Mouse (Mus musculus) cerebellum, postnatal 36 days (tissue): ENCODE measurements around the gene Mtcl1.

Source experiments
- DNase-seq, 2 experiments: peaks; one replicate each; pipeline ENCODE4 v3.0.0; 2021 to 2022; ENCODE audit warnings: mixed read lengths in 2 of 2

Mtcl1 gene

DNA sequence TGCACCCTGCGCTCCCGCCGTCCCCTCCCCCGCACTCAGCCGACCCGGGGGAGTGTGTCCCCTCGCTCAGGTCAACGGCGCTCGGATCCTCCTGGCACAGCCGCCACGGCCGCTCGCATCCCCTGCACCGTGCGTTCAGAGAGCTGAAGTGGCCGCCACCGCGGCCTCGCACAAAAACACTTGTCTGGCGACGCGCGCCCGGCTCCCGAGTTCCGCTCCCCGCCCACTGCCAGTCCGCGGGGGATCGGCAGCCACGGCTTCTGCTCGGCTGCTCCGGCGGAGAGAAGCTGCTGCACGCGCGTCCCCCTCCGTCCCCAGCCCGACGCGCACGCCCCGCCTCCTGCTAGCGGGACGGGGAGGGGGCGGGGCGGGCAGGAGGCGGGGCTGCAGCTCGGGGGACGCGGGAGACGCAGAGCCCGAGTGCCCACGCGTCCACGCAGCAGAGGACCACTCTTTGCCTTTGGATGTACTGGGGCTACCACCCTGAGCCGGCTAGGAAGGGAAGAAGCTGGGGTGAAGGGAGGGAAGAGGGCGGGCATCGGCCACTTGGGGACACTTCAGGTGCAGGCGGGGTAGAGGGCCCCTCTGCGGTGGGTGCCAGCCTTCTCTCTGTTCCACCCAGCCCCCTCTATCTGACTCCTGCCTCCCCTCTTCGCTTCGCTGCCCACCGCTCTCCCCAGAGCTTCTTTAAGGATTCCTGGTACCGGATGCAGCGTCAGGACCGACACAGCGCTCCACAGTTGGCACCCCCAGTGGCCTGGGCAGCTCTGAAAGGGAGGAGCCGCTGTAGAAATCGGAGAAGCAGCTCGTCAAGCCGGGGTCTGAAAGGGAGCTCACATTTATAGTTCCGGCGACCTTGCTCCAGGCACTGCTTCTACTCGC lies at the start of gene Mtcl1:
Mtcl1 (minus strand) TSS at position 291 of the 882 bp plus-strand sequence.
- peak; percentile 88 to 93 for DNase-seq

DNA sequence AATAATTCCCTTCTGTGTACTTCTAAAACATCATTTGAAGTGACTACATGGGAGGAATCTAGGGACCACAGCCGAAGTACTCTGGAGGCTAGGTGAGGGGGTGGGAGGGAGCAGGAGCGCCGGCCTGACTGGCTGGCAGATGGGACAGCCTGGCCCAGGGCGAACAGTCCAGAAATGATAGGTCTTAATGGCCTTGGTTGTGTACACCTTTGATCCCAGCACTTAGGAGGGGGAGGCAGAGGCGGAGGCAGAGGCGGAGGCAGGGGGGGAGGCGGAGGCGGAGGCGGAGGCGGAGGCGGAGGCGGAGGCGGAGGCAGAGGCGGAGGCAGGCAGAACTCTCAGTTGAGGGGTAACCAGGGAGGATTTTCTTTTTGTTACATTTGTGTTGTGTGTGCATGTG lies 49.0 kb upstream of the Mtcl1 start:
- no peak for DNase-seq

DNA sequence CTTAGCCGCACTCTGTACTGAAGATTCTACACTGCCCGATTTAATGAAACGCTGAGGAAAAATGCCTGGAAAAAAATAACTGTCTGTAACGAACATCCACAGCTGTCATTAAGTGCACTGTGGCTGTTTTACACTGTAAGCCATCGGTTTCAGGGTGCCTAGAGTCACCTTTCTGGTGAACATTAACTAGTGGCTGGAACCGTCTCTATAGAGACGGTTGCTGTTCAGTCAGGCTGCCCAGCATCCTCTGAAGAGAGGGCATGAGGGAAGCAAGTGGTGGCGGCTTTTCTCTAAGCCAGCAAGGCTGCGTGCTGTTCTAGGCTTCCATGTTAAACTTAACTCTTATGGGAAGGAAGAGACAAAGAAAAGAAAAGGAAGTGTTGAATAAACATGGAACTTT lies 47.0 kb upstream of the Mtcl1 start:
- no peak for DNase-seq

DNA sequence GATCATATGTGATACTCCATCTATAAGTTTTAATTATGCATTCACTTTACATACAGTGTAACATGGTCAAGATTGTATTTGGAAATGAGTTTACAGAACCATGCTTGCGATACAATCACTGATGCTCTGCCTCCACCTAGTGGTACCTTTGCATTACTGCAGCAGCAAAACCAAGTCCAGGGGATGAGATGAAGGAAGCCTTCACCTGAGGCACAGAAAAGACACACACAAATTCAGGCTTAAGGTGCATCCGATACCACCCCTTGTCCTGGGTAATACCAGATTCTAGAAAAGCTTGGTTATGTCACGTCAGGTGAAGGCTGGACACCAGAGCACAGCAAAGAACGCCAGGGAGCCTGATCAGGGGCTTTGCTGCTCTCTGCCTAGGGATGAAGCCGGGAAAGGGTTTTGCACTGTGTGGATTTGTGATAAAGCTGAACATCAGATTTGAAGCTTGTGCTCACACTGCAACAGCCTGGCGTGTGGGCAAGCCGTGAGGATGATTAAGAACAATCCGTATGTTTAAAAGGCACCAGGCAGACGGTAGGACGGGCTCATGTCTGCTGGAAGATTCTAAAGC lies 40.6 kb upstream of the Mtcl1 start:
- peak; percentile 59 to 74 for DNase-seq

- DNase-seq, result no peak
Measured at GRCm38 (mm10) chr17:66486576-66486975, 37.0 kb upstream of the Mtcl1 start.

DNA sequence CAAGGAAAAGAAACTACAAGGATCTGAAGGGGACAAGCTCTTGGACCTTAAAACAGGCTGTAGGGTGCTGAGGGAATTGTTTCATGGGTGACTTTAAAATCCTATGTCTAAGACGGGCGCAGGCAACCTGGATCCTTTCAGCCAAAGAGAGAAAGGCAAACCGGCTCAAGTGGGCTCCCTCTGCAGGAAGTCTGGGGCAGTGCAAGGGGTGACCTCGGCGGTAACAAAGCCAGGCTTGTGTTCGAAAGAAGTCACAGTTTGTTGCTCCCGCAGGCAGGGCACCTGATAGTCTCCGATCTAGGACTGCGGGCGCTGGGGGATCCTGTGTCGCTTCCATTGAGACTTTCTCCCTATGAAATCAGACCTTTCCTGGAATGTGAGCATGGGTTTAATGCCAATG lies 36.2 kb upstream of the Mtcl1 start:
- DNase-seq, result peak; percentile 89 to 91

DNA sequence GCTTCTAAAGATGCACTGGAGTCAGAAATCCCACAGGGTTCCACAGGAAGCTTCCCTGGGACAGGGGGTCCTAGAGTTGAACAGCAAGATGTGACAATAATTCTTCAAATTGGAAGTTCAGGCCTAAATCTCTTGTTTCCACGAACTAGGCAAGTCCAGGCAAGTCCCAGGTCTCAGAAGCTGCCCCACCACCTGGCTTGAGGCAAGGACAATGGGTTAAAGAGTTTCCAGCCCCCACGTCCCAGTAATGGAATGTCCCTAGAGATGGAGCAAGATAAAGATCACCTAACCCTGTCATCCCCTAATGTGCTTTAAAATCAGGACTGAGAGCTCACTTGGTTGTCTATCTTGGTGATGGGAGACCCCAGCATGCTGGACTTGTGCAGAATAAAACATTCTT lies 35.4 kb upstream of the Mtcl1 start:
- DNase-seq, result no peak

GRCm38 (mm10) chr17:66483651-66484454 lies 34.3 kb upstream of the Mtcl1 start:
- DNase-seq, result no peak

DNA sequence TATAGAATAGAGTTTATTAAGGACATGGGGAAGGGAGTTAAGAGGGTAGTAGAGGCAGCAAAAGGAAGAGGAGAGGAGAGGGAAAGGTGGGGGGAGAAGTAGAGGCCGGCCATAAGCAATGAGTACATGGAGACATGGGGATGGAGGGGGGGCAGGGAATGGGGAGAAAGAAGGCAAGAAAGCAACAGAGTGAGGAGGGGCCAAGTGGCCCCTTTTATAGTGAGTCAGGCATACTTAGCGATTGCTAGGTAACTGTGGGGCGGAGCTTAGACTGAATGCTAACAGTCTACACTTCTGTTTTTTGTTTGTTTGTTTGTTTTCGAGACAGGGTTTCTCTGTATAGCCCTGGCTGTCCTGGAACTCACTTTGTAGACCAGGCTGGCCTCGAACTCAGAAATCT lies 31.7 kb upstream of the Mtcl1 start:
- no peak for DNase-seq

DNA sequence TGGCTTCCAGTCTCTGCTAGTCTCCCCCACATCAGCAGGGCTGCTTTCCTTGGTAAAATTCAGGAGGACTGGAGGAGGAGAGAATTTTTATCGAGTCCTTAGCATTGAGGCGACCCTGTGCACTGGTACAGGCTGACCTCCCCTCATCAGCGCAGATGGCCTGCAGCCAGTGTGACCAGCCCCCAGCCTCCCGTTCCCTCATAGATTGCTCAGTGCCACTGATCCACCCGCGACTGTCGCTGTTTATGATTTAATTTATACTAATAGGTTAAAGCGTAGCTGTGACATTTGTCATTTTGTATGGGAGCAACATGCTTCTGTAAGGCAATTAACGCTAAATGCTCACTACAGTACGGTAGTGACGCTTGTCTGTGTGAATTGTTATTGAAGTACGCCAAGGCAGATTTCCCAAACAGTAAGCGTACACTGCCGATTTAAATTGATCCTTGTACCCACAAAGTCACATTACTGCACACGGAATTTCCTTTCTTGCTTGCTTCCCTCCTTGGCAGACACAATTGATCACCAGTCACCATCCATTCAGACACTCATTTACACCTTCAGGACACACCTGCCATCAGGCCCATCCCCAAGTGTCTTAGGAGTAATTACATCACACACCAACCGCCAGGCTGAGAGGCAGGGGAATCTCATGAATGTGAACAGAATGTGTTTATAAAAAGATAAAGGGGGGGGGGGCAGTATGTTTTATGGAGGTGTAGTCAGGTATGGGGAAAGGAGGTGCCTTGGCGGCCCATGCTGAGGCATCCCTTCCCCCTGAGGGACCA lies 31.1 kb upstream of the Mtcl1 start:
- no peak for DNase-seq

DNA sequence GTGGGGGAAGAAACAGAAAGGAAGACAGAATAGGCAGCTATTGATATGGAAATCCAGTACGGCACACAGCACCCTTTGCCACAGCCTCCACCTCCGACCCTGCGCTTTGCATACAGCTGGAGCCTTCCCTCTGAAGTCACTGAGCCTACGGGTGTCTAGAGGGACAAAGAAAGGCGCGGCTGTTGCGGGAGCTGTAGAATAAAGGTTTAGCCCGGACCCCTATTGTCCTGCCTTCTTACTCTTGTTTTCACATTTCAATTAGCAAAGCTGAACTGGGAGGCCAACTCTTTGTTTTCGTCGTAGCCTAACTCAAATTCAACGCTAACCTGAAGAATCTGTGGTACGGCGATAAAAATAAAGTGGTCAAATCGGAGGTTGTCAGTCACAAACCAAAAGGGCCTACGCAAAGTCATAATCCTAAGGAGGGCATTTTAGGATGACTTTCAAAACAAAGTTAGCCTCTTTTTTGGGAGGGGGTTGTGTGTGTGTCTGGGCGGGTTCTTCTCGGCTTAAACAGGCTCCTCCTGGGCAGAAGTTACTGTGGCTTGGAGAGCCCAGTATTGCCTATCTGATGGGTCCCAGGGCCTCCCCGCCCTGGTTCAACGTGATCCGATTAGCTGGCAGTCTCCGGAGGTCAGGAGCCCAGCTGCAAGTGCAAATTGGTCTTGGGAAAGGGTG lies 30.4 kb upstream of the Mtcl1 start:
- DNase-seq, result no peak

DNA sequence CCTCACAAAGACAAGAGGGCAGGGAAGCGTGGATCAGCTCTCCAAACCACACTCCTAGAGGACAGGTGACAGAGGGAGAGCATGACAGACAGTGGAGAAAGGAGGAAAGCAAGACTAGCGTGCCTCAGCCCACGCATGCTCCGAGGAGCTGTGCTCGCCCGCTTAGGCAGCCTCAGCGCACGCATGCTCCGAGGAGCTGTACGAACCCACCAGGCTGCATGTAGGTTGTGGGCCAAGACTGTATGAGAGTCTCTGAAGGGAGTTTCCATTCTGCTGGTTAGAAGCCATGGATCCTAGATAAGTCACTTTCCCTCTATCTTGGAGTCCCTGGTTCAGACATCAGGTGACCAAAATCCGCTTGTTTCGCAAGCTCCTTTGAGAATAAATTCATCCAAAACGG lies 29.8 kb upstream of the Mtcl1 start:
- DNase-seq, result no peak

GRCm38 (mm10) chr17:66473205-66473604 lies 23.7 kb upstream of the Mtcl1 start:
- no peak for DNase-seq

DNA sequence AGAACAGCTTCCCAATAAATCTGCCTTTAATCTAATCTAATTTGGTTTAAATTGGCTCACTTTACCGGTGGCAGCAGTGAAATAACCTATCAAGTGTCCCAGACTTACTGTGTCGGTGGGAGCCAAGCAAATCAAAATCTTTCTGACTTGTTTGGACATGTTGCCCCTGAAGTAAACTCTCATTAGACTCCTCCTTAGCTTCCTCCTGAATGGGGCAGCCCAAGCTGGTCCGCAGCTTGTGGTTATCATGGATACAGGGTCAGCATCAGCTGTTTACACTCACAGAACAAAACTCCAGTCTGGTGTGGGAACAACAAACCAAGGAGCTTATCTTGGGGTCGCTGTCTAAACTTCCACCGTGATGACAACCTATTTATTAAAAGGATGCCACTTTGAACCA lies 22.2 kb upstream of the Mtcl1 start:
- no peak for DNase-seq

GRCm38 (mm10) chr17:66471252-66471651 lies 21.7 kb upstream of the Mtcl1 start:
- no peak for DNase-seq

DNA sequence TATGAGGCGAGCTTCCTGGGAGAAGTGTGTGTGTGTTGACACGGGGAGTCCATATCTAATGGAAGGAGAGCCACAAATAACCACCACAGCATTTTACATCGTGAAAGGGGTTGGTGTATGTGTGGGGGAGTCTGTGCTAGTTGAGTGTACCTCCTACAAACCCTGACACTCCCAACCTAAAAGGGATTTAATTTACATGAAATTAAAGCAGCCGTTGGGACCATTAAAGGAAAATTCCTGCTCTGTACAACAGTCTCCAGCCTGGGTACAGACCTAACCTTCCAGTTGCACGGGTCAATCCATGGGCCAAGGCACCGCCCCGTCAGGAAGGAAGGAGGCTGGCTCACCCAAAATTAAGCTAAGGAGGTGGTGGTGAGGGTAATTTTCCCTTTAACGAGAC lies 20.5 kb upstream of the Mtcl1 start:
- no peak for DNase-seq

DNA sequence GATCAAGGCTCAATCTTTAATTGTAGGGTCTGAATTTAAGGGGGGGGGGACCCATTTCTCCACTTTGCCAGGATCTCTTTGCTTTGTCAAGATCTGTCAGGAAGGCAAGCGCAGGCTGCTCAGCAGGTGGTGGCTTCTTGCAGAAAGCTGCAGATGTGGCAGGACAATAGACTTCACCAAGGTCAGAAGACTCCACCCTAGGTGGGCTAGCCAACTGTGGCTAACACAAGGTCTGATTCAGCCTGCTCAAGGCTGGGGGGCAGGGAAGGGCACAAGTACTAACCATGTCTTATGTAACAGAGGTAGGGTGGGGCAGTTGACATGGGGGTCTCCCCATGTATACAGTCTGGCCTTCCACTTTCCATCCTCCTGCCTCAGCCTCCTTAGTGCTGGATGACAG lies 7.7 kb upstream of the Mtcl1 start:
- DNase-seq, result no peak

- DNase-seq, result peak; percentile 95 to 97
Measured at GRCm38 (mm10) chr17:66451143-66451542, 1.6 kb upstream of the Mtcl1 start.

DNA sequence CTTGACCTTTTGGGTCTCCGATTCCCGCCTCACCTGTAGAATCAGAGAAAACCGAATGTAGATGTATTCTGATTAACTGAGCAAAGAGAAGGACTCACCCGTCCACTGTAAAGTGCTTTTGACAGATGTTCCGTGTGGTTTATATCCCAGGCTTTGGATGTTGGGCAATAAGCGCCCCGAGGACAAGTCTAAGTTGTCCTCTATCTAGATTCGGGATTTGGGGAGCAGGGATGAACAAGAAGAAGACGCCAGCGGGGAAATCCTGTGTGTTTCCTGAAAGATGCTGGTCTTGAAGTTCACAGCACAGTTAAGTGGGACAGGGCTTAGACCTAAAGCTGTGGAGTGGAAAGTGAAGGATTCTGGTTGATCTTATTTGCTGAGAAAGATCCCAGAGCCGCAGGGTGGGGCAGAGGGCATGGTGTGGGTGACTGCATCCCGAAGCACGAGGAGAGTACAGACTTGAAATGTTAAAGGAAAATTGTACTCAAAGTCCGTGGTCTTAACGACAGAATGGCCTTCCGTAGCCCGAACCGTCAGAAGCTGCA lies 1.0 kb upstream of the Mtcl1 start:
- DNase-seq, result no peak

GRCm38 (mm10) chr17:66448421-66449405 lies 837 bp downstream of the Mtcl1 start:
- peak; percentile 51 to 67 for DNase-seq

- DNase-seq, result no peak
Measured at GRCm38 (mm10) chr17:66447978-66448377, 1.6 kb downstream of the Mtcl1 start.
